Mouse (Mus musculus) kidney, adult 2 months (tissue): ENCODE data around the gene Slc24a4.

Experiments
- CTCF ChIP-seq: fragments of 200-500 bp; conservative IDR thresholded peaks from 2 replicates; pipeline ENCODE4 v1.5.1; 2011; ENCODE audit warnings: low read depth, mild to moderate bottlenecking, control low read depth, low read length, moderate library complexity, mixed read lengths; ENCODE audit not compliant: insufficient read depth, insufficient read length
- POLR2A ChIP-seq: fragments of 200-500 bp; IDR thresholded peaks from one replicate; pipeline ENCODE4 v1.6.1; 2011; ENCODE audit warnings: low read depth, low read length, control low read depth

DNA sequence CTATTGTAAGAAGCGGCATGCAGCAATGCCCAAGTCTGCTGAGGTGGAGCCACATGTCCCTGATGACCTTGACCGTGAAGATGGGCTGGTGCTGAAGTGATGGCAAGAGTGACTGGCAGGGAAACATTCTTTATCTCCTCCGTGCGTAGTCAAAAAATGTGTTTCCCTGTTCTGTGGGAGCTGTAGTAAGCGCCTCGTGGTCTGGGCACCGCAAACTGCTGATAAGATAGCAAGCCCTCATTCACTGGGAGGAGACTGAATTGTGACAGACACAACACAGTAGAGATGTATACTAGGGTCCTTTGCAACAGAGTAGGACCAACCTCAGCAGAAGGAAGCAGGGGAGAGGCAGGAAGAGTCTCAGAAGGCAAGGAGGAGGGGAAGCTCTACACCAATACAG lies 10.5 kb upstream of the Slc24a4 start:
- no peak for TF ChIP-seq CTCF
- TF ChIP-seq POLR2A = no peak
